Mouse (Mus musculus): Measurements from ENCODE around the gene Slc1a4. TPM values are rescaled to one million over a fixed set of nuclear protein-coding genes. Genes with fewer than 3 reads are reported as not detected.

Slc1a4 gene
- polyA plus RNA-seq, 1 experiment: 8.6 TPM

- H3K4me1 ChIP-seq: peaks cover 89% of the 10 kb centered on the region
- H3K4me3 ChIP-seq (replicated peaks): no peak overlapping the region
- TF ChIP-seq FLI1 (IDR thresholded peaks at IDR 0.05; ENCODE audit: low read length) (no peak), GATA1 (IDR thresholded peaks at IDR 0.05; ENCODE audit: borderline replicate concordance, low read length) (no peak)
- peaks cover 49% of the 10 kb centered on the region for H3K36me3 ChIP-seq (replicated peaks; ENCODE audit: low read length)
- H3K9me3 ChIP-seq: no peaks in the 10 kb centered on the region
- no peaks in the 10 kb centered on the region for H3K27me3 ChIP-seq (replicated peaks)
Measured at GRCm38 (mm10) chr11:20326328-20326995, 6.1 kb downstream of the Slc1a4 start.

- no peaks in the 10 kb centered on the region for H3K9me3 ChIP-seq
- peaks cover 80% of the 10 kb centered on the region for H3K4me1 ChIP-seq
- H3K27me3 ChIP-seq (replicated peaks): no peaks in the 10 kb centered on the region
Measured at GRCm38 (mm10) chr11:20325073-20325694, 7.3 kb downstream of the Slc1a4 start.

GRCm38 (mm10) chr11:20324006-20324405 lies 8.5 kb downstream of the Slc1a4 start:
- TF ChIP-seq GATA1 (IDR thresholded peaks at IDR 0.05; ENCODE audit: borderline replicate concordance, low read length): no peak
- H3K9me3 ChIP-seq: no peaks in the 10 kb centered on the region
- no peak overlapping the region for H3K4me3 ChIP-seq (replicated peaks)
- H3K36me3 ChIP-seq (replicated peaks; ENCODE audit: low read length): peaks cover 64% of the 10 kb centered on the region
- H3K4me1 ChIP-seq: peaks cover 72% of the 10 kb centered on the region
- no peaks in the 10 kb centered on the region for H3K27me3 ChIP-seq (replicated peaks)

More at GRCm38 (mm10) chr11:20325073-20325694, 7.3 kb downstream of the Slc1a4 start:
- TF ChIP-seq GATA1 (IDR thresholded peaks at IDR 0.05; ENCODE audit: borderline replicate concordance, low read length) (no peak), FLI1 (IDR thresholded peaks at IDR 0.05; ENCODE audit: low read length) (no peak)
- Histone ChIP-seq H3K4me3 (replicated peaks) (peak overlapping the region; percentile 44), H3K36me3 (replicated peaks; ENCODE audit: low read length) (peaks cover 56% of the 10 kb centered on the region)

- peaks cover 71% of the 10 kb centered on the region for H3K36me3 ChIP-seq (replicated peaks; ENCODE audit: low read length)
- peaks cover 68% of the 10 kb centered on the region for H3K4me1 ChIP-seq
- H3K9me3 ChIP-seq: no peaks in the 10 kb centered on the region
- H3K27me3 ChIP-seq (replicated peaks): no peaks in the 10 kb centered on the region
- TF ChIP-seq FLI1 (IDR thresholded peaks at IDR 0.05; ENCODE audit: low read length) (no peak), GATA1 (IDR thresholded peaks at IDR 0.05; ENCODE audit: borderline replicate concordance, low read length) (no peak)
- H3K4me3 ChIP-seq (replicated peaks): no peak overlapping the region
Measured at GRCm38 (mm10) chr11:20322366-20322765, 10.1 kb downstream of the Slc1a4 start.

- Histone ChIP-seq H3K9me3 (no peaks in the 10 kb centered on the region), H3K4me3 (replicated peaks) (no peak overlapping the region), H3K4me1 (peaks cover 51% of the 10 kb centered on the region), H3K36me3 (replicated peaks; ENCODE audit: low read length) (peaks cover 73% of the 10 kb centered on the region), H3K27me3 (replicated peaks) (no peaks in the 10 kb centered on the region)
- TF ChIP-seq GATA1 (IDR thresholded peaks at IDR 0.05; ENCODE audit: borderline replicate concordance, low read length): no peak
- no peak for TF ChIP-seq FLI1 (IDR thresholded peaks at IDR 0.05; ENCODE audit: low read length)
Measured at GRCm38 (mm10) chr11:20320661-20321060, 11.9 kb downstream of the Slc1a4 start.

- TF ChIP-seq FLI1 (IDR thresholded peaks at IDR 0.05; ENCODE audit: low read length) (no peak), GATA1 (IDR thresholded peaks at IDR 0.05; ENCODE audit: borderline replicate concordance, low read length) (no peak)
- Histone ChIP-seq H3K36me3 (replicated peaks; ENCODE audit: low read length) (peaks cover 87% of the 10 kb centered on the region), H3K4me1 (peaks cover 34% of the 10 kb centered on the region), H3K27me3 (replicated peaks) (no peaks in the 10 kb centered on the region), H3K9me3 (no peaks in the 10 kb centered on the region), H3K4me3 (replicated peaks) (peak overlapping the region; percentile 72)
Measured at GRCm38 (mm10) chr11:20318659-20319454, 13.7 kb downstream of the Slc1a4 start.

- Histone ChIP-seq H3K4me1 (peaks cover 3% of the 10 kb centered on the region), H3K27me3 (replicated peaks) (no peaks in the 10 kb centered on the region), H3K9me3 (no peaks in the 10 kb centered on the region), H3K36me3 (replicated peaks; ENCODE audit: low read length) (peaks cover 88% of the 10 kb centered on the region), H3K4me3 (replicated peaks) (no peak overlapping the region)
- TF ChIP-seq FLI1 (IDR thresholded peaks at IDR 0.05; ENCODE audit: low read length) (no peak), GATA1 (IDR thresholded peaks at IDR 0.05; ENCODE audit: borderline replicate concordance, low read length) (no peak)
Measured at GRCm38 (mm10) chr11:20313576-20313975, 18.9 kb downstream of the Slc1a4 start.

GRCm38 (mm10) chr11:20309044-20309443 lies 23.5 kb downstream of the Slc1a4 start:
- no peaks in the 10 kb centered on the region for H3K27me3 ChIP-seq (replicated peaks)
- no peak overlapping the region for H3K4me3 ChIP-seq (replicated peaks)
- H3K36me3 ChIP-seq (replicated peaks; ENCODE audit: low read length): peaks cover 89% of the 10 kb centered on the region
- peaks cover 25% of the 10 kb centered on the region for H3K4me1 ChIP-seq
- H3K9me3 ChIP-seq: no peaks in the 10 kb centered on the region
- TF ChIP-seq FLI1 (IDR thresholded peaks at IDR 0.05; ENCODE audit: low read length) (no peak), GATA1 (IDR thresholded peaks at IDR 0.05; ENCODE audit: borderline replicate concordance, low read length) (no peak)

- Histone ChIP-seq H3K9me3 (no peaks in the 10 kb centered on the region), H3K36me3 (replicated peaks; ENCODE audit: low read length) (peaks cover 89% of the 10 kb centered on the region), H3K27me3 (replicated peaks) (no peaks in the 10 kb centered on the region), H3K4me1 (peaks cover 25% of the 10 kb centered on the region), H3K4me3 (replicated peaks) (no peak overlapping the region)
- TF ChIP-seq GATA1 (IDR thresholded peaks at IDR 0.05; ENCODE audit: borderline replicate concordance, low read length): no peak
- TF ChIP-seq FLI1 (IDR thresholded peaks at IDR 0.05; ENCODE audit: low read length): no peak
Measured at GRCm38 (mm10) chr11:20307409-20307808, 25.1 kb downstream of the Slc1a4 start.

- TF ChIP-seq GATA1 (IDR thresholded peaks at IDR 0.05; ENCODE audit: borderline replicate concordance, low read length) (no peak), FLI1 (IDR thresholded peaks at IDR 0.05; ENCODE audit: low read length) (no peak)
- Histone ChIP-seq H3K36me3 (replicated peaks; ENCODE audit: low read length) (peaks cover 90% of the 10 kb centered on the region), H3K27me3 (replicated peaks) (no peaks in the 10 kb centered on the region), H3K4me1 (peaks cover 43% of the 10 kb centered on the region), H3K9me3 (no peaks in the 10 kb centered on the region), H3K4me3 (replicated peaks) (no peak overlapping the region)
Measured at GRCm38 (mm10) chr11:20305641-20306040, 26.9 kb downstream of the Slc1a4 start.

Measured in megakaryocyte, embryonic 14.5 days (primary cell).